Mouse (Mus musculus) thymus, postnatal 10 days (tissue): ENCODE data around the gene Nudt15.
A peak's percentile ranks its signal among the peaks of the same experiment; 100 is the strongest.

Experiments used
- DNase-seq, 2 experiments: peaks; one replicate each; pipeline ENCODE4 v3.0.0; 2021; ENCODE audit warnings: low spot score in 2 of 2

The Nudt15 gene

GRCm38 (mm10) chr14:73507702-73508376 lies 40.2 kb downstream of the Nudt15 start:
- no peak for DNase-seq

- no peak for DNase-seq
Measured at GRCm38 (mm10) chr14:73507200-73507599, 40.8 kb downstream of the Nudt15 start.

- DNase-seq = no peak
Measured at GRCm38 (mm10) chr14:73506283-73506682, 41.8 kb downstream of the Nudt15 start.

GRCm38 (mm10) chr14:73503237-73503933 lies 44.7 kb downstream of the Nudt15 start:
- no peak for DNase-seq

- no peak for DNase-seq
Measured at GRCm38 (mm10) chr14:73502591-73503184, 45.4 kb downstream of the Nudt15 start.

DNA sequence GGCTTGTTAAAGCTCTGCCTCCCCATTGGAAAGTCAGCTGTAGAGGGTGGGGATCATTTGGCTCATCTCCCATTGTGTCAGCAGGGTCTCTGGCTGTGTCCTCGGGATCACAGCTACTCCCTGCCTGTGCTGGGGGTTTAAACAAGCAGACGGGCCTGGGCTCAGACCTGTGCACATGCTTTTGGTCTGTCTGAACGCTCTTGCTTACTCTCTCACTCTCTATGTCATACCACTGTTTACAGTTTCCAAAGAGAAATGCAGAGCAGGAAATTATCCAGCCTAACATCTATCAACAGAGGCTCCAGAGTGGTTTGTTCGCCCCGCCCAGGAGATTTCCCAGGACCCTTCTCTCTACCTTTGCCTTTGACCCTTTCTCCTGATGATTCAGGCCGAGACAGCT lies 46.3 kb downstream of the Nudt15 start:
- DNase-seq = no peak

- DNase-seq = no peak
Measured at GRCm38 (mm10) chr14:73501283-73501682, 46.8 kb downstream of the Nudt15 start.

- no peak for DNase-seq
Measured at GRCm38 (mm10) chr14:73495753-73496152, 52.3 kb downstream of the Nudt15 start.

DNA sequence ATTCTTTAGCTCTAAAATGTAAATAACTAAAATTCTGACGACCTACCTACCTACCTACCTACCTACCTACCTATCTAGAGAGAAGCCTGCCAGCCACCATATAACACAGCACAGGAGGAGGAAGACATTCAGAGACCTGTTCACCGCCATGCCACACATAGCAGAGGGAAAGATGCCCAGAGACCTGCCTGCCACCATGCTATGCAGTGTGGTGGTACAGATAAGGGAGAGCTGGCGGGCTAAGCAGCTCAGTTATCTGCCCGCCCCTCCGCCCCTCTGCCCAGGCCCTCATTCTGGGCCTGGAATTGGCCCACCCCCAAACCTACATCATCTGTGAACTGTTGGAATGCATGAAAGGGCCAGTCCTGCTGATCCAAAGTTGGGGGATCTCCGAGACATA lies 53.9 kb downstream of the Nudt15 start:
- DNase-seq = no peak

DNA sequence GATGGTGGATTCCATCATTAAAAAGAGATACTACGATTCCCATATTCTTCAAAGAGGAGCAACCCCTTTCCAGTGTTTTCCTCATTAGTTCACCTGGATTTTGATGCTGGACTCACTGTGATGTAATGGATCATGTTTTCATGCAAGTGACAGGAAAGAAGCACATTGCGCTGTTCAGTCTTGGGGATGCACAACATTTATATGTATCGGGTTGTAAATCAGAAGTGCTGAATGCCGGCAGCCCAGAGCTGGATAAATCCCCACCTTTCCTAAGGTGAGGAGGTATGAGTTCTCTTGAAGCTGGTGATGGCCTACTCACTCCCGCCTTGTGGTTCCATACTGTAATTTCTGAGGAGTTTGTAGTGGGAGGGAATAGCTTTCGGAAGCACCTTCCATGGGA lies 54.7 kb downstream of the Nudt15 start:
- no peak for DNase-seq

GRCm38 (mm10) chr14:73486641-73487040 lies 61.4 kb downstream of the Nudt15 start:
- DNase-seq = no peak

- no peak for DNase-seq
Measured at GRCm38 (mm10) chr14:73484366-73485110, 63.5 kb downstream of the Nudt15 start.

- DNase-seq = no peak
Measured at GRCm38 (mm10) chr14:73483516-73484229, 64.4 kb downstream of the Nudt15 start.

- no peak for DNase-seq
Measured at GRCm38 (mm10) chr14:73479771-73480170, 68.3 kb downstream of the Nudt15 start.

DNA sequence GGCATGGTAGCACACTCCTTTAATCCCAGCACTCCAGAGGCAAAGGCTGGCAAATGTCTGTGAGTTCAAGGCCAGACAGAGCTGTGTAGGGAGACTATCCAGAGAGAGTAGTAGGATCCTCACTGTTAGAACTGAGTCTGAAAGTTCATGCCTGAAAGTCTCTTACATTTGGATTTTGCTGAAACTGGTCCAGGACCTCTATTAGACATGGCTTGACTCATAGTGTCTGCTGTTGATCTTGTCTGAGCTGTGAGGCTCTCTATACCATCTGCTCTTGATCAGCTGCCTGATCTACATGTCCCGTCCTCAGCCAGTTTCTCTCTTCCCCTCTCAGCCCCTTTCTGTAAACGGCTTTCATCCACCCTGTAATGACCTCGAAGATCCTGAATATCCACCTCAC lies 69.7 kb downstream of the Nudt15 start:
- DNase-seq = no peak

GRCm38 (mm10) chr14:73477077-73477476 lies 71.0 kb downstream of the Nudt15 start:
- no peak for DNase-seq

- DNase-seq = no peak
Measured at GRCm38 (mm10) chr14:73476361-73476934, 71.6 kb downstream of the Nudt15 start.

- no peak for DNase-seq
Measured at GRCm38 (mm10) chr14:73475506-73475905, 72.5 kb downstream of the Nudt15 start.

DNA sequence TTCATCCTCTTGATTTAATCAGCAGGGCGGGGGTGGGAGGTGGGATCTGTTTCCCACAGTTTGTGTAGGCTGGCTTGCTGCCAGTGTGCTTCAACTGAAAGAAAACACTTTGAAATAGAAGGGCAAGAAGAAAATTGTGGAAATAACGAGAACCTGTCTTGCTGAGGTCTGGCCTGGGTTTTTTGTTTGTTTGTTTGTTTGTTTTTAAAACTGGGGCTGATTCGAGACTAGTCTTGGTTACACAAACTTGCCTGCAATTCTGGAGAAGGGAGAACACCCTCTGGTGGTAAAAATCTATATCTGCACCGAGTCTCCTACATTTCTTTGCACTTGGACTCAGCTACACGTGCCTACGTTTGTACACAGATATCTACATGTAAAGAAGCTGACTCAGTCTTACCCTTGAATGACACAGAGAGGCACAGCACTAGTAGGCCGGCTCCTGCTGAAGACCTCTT lies 73.4 kb downstream of the Nudt15 start:
- DNase-seq = peak in 1 of 2 experiments; percentile 42

DNA sequence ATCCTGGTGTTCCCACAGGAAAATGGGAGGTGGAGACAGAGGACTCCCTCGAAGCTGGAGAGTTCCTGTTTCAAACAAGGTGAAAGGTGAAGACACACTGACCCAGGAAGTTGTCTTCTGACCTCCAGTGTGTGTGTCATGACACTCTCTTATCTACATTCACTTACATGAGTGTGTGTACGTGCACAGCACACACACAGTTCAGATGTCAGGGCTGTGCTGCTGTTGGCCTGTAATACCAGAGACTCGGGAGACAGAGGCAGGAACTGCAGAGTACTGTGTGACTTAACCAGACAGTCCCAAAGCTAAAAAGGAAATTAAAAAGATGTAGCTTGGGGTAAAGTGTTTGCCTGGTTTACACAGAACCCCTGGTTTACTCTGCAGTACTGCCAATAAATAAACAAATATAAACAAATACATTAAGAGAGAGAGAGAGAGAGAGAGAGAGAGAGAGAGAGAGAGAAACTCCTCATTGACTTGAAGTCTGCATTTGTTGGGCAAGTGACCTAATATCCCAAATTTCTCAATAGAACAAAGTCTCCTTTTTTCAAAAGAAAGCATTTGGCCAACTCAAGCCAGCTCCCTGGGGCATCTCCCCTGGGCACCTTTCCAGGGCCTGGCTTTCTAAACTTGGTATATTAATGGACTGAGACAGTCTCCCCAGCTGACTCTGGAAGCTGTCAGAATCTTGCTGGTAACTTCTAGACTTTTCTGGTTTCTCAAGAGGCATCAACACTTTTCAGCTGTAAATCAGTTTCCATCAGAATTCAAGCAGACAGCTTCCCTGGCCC lies 74.2 kb downstream of the Nudt15 start:
- no peak for DNase-seq
